Mouse (Mus musculus) stomach, embryonic 16.5 days (tissue): ENCODE data around the gene Nectin4. TPM values are rescaled to one million over a fixed set of nuclear protein-coding genes. Genes with fewer than 3 reads are reported as not detected.
"Not testable (repeated sequence)": the region's sequence is repeated elsewhere in the genome, so short reads cannot be mapped to it uniquely, and the experiment has no call there.

ENCODE experiments used
- ATAC-seq: fragments of 200-750 bp; cut with Nextera tagmentation; 2 replicates; pipeline ENCODE4 v1.8.0; 2017; ENCODE audit warnings: moderate number of reproducible peaks, moderate TSS enrichment; ENCODE audit not compliant: insufficient read depth, low FRiP score
- H3K27ac ChIP-seq: fragments of 300-500 bp; sonication (generic); 2 replicates; pipeline ENCODE4 v1.5.1; 2014; ENCODE audit warnings: low read length
- H3K27me3 ChIP-seq: fragments of 300-500 bp; sonication (generic); 2 replicates; pipeline ENCODE4 v1.6.1; 2014; ENCODE audit warnings: low read length, control low read depth, mixed read lengths; ENCODE audit not compliant: control insufficient read depth, insufficient read depth
- H3K36me3 ChIP-seq: fragments of 300-500 bp; sonication (generic); 2 replicates; pipeline ENCODE4 v1.6.1; 2014; ENCODE audit warnings: low read length; ENCODE audit not compliant: control insufficient read depth, insufficient read depth
- H3K4me1 ChIP-seq: fragments of 300-500 bp; sonication (generic); 2 replicates; pipeline ENCODE4 v1.6.1; 2014; ENCODE audit warnings: low read length, control low read depth, mixed read lengths; ENCODE audit not compliant: control insufficient read depth, insufficient read depth
- H3K4me2 ChIP-seq: fragments of 300-500 bp; sonication (generic); 2 replicates; pipeline ENCODE4 v1.6.1; 2014; ENCODE audit warnings: low read depth, low read length, mixed read lengths
- H3K4me3 ChIP-seq: fragments of 300-500 bp; sonication (generic); replicated peaks from 2 replicates; pipeline ENCODE4 v1.5.1; 2014; ENCODE audit warnings: mild to moderate bottlenecking, low read length
- H3K9ac ChIP-seq: fragments of 300-500 bp; sonication (generic); 2 replicates; pipeline ENCODE4 v1.6.1; 2014; ENCODE audit warnings: low read length
- H3K9me3 ChIP-seq: fragments of 300-500 bp; sonication (generic); replicated peaks from 2 replicates; pipeline ENCODE4 v1.6.1; 2016; ENCODE audit warnings: low read length, control low read depth; ENCODE audit not compliant: control insufficient read depth
- WGBS: fragments of 180-500 bp; shearing (Covaris S2); extraction: QIAGEN DNeasy Blood & Tissue Kit; methylation state at CpG from one replicate; pipeline ENCODE4 v1.1.7; 2014; 5-methylcytosine and 5-hydroxymethylcytosine counted together
- polyA plus RNA-seq: library from polyadenylated mRNA; unstranded; fragments of >200 nt; fragmentation: Nextera tagmentation; extraction: Ambion mirVana; gene quantifications from 2 replicates; pipeline ENCODE4 v1.2.1, GENCODE M21; 2015

Gene Nectin4
- polyA plus RNA-seq: 42.8 and 62.7 TPM in 2 replicates

- H3K4me1 ChIP-seq: peaks cover 21% of the 10 kb centered on the region
- peak; percentile 74 for ATAC-seq
- no peaks in the 10 kb centered on the region for H3K9me3 ChIP-seq
- no peaks in the 10 kb centered on the region for H3K27me3 ChIP-seq
- 29% methylated on average over 20 of the region's 20 CpGs for WGBS
- H3K4me2 ChIP-seq: peak within 1 kb of the TSS; percentile 48
- peak within 1 kb of the TSS; percentile 70 for H3K9ac ChIP-seq
- H3K4me3 ChIP-seq: peak within 1 kb of the TSS; percentile 44
- H3K36me3 ChIP-seq: no peaks in the 10 kb centered on the region
- peak within 1 kb of the TSS; percentile 87 for H3K27ac ChIP-seq
Measured at GRCm38 (mm10) chr1:171369845-171370556, at the start of gene Nectin4. Nectin4 (plus strand) TSS chr1:171370099.

DNA sequence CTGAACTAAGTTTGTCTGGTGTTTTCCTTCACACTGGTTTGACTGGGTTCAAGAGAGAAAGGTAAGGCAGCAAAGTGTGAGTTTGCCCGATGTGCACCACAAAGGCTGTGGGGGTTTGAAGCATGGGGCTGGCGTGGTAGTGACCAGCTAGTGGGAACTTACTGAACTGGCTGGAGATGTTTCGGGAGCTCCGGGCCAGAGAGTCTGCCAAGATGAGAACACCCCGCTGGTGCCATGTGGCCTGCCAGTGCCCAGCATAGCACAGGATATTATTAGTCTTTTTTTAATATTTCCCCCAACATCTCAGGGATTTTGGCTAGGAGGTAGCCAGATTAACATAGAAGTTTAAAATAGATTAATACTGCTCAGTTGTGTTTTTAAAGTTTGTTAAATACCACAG is 49.7 kb upstream of the Nectin4 start:
- no peaks in the 10 kb centered on the region for H3K9me3 ChIP-seq
- H3K4me2 ChIP-seq: 0 out of 2 replicates have a peak overlapping the region, but pooled peaks have one; percentile 19
- H3K27ac ChIP-seq: no peak overlapping the region
- H3K36me3 ChIP-seq: no peaks in the 10 kb centered on the region
- WGBS: 26% methylated on average over 5 of the region's 5 CpGs
- peaks cover 6% of the 10 kb centered on the region; the same call in 1 of the 2 replicates for H3K4me1 ChIP-seq
- H3K4me3 ChIP-seq: 0 out of 2 replicates have a peak overlapping the region, but pooled peaks have one; percentile 8
- no peaks in the 10 kb centered on the region for H3K27me3 ChIP-seq
- no peak for ATAC-seq
- no peak overlapping the region for H3K9ac ChIP-seq

DNA sequence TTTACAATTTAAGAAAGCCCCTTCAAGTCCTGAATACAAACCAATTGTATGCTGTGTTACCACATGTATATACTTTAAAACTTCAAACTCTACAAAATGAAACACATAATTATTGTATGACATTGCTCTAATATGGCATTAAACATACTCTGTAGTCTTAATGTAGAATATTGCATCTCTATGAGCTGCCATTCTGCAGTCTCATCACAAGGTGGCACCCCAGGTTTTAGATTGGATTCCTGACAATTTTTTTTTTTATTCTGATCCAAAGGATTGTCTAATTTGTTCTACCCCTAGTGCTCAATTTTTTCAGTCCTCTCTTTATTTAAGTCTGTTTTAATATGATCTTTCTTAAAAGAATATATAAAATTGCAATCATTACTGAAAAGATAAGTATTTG is 48.5 kb upstream of the Nectin4 start:
- Histone ChIP-seq H3K36me3 (no peaks in the 10 kb centered on the region), H3K4me1 (peaks cover 6% of the 10 kb centered on the region; the same call in 1 of the 2 replicates), H3K27ac (no peak overlapping the region), H3K9ac (no peak overlapping the region), H3K4me2 (no peak overlapping the region), H3K9me3 (no peaks in the 10 kb centered on the region), H3K4me3 (no peak overlapping the region), H3K27me3 (no peaks in the 10 kb centered on the region)
- no peak for ATAC-seq

GRCm38 (mm10) chr1:171322012-171322411 is 47.9 kb upstream of the Nectin4 start:
- Histone ChIP-seq H3K4me1 (peaks cover 6% of the 10 kb centered on the region; the same call in 1 of the 2 replicates), H3K36me3 (no peaks in the 10 kb centered on the region), H3K9ac (no peak overlapping the region), H3K4me2 (no peak overlapping the region), H3K27me3 (no peaks in the 10 kb centered on the region), H3K4me3 (no peak overlapping the region), H3K9me3 (no peaks in the 10 kb centered on the region), H3K27ac (no peak overlapping the region)
- WGBS: 69% methylated on average over 1 of the region's 1 CpGs
- no peak for ATAC-seq

DNA sequence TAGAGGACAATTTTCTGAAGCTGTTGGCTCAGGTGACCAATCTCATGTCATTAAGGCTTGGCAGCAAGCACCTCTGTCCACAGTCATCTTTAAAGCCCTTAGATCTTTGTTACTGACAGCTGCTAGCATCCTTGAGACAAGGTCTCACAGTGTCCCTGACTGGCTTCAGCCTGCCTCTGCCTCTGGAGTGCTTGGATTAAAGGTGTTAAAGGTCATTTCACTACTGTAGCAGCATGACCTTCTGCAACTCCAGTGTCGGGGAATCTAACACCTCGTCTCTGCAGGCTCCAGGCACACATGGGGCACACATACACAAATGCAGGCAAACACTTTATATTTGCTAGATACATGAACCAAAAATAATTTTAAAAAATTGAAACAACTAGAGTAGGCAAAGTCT is 44.3 kb upstream of the Nectin4 start:
- WGBS: 75% methylated on average over 2 of the region's 2 CpGs
- H3K36me3 ChIP-seq: no peaks in the 10 kb centered on the region
- no peak overlapping the region for H3K4me2 ChIP-seq
- H3K27ac ChIP-seq: no peak overlapping the region
- no peaks in the 10 kb centered on the region for H3K27me3 ChIP-seq
- H3K9ac ChIP-seq: no peak overlapping the region
- ATAC-seq: no peak
- H3K9me3 ChIP-seq: no peaks in the 10 kb centered on the region
- no peak overlapping the region for H3K4me3 ChIP-seq
- H3K4me1 ChIP-seq: peaks cover 18% of the 10 kb centered on the region

DNA sequence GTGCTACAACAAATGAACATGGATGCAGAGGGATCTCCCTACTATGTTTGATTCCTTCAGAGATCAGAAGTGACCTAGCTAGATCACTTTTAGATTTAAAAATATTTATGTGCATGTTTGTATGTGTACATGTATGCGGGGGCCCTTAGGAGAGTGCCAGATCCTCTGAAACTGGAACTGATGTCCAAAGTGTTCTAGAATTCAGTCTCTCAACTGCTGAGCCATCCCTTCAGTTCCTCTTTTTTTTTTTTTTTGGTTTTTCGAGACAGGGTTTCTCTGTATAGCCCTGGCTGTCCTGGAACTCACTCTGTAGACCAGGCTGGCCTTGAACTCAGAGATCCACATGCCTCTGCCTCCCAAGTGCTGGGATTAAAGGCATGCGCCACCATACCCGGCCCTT is 43.3 kb upstream of the Nectin4 start:
- H3K36me3 ChIP-seq, H3K4me2 ChIP-seq, H3K27ac ChIP-seq, H3K9ac ChIP-seq, H3K9me3 ChIP-seq, H3K4me3 ChIP-seq, H3K27me3 ChIP-seq, ATAC-seq: not testable (repeated sequence)
- WGBS: 80% methylated on average over 4 of the region's 4 CpGs
- H3K4me1 ChIP-seq: peaks cover 27% of the 10 kb centered on the region

DNA sequence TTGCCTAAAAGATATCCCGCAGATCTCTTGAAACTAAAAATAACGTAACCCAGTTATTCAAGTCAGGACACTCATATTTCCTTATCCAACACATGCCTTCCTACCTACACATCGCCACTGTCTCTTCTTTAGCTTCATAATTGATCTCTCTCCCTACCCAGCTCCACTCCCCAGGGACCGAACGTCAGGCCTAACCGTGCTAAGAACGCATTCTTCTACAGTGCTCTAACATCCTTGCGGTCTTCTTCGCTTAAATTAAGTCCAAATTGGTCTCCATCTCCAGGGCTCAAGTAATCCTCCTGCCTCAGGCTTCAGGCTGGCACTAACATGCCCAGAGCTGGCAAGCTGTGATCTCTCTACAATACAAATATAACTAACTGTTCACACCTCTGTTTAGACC is 41.7 kb upstream of the Nectin4 start:
- Histone ChIP-seq H3K27me3 (no peaks in the 10 kb centered on the region), H3K9ac (peak overlapping the region; percentile 98), H3K36me3 (no peaks in the 10 kb centered on the region), H3K9me3 (no peaks in the 10 kb centered on the region), H3K4me2 (peak overlapping the region; percentile 92), H3K27ac (peak overlapping the region; percentile 99), H3K4me3 (peak overlapping the region; percentile 79), H3K4me1 (peaks cover 27% of the 10 kb centered on the region)
- no peak for ATAC-seq
- 17% methylated on average over 9 of the region's 9 CpGs for WGBS

- H3K9ac ChIP-seq: peak within 1 kb of the TSS; percentile 98
- H3K4me1 ChIP-seq: peaks cover 27% of the 10 kb centered on the region
- no peaks in the 10 kb centered on the region for H3K9me3 ChIP-seq
- peak within 1 kb of the TSS; percentile 79 for H3K4me3 ChIP-seq
- H3K27me3 ChIP-seq: no peaks in the 10 kb centered on the region
- H3K4me2 ChIP-seq: peak within 1 kb of the TSS; percentile 92
- WGBS: under 1% methylated on average over 46 of the region's 48 CpGs
- peak within 1 kb of the TSS; percentile 99 for H3K27ac ChIP-seq
- ATAC-seq: peak; percentile 92
- H3K36me3 ChIP-seq: no peaks in the 10 kb centered on the region
Measured at GRCm38 (mm10) chr1:171328839-171329432, 41.0 kb upstream of the Nectin4 start, which contains the start of gene Dedd. Dedd (plus strand) TSS chr1:171329145.

DNA sequence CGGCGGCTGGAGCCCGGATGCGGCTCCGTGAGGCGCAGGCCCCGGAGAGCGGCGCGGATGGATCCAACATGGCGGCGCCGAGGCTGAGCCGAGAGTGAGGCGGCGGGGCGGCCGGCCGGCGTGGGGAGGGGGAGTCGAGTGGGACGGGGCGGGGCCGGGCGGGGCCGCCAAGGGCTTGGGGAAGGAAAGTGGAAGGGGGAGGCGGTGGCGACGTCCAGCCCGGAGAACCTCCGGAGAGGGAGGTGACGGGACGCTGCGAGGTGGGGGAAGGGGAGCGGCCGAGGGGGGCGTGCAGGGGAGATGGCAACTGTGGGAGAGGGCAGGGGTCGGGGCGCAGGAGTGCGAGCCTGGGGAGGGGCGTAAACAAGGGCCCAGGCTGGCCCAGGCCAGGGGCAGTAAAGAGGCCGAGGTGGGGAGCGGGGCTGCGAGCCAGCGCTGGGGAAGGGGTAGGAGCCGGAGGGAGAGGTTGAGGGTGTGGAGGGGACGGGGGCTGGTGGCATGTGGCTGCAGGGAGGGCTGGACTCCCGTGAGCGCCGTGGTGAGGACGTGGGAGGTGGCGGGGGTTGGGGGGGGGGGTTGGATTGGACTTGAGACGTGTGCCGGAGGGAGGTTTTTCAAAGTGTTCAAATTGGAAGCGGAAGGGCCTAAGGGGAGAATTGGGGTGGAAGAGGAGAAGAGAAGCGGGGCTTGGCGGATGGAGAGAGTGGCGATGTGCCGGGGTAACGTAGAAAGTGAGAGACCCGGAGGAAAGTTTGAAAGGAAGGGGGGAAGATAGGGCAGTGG is 40.3 kb upstream of the Nectin4 start:
- Histone ChIP-seq H3K4me1 (peaks cover 27% of the 10 kb centered on the region), H3K4me2 (peak overlapping the region; percentile 92), H3K27me3 (no peaks in the 10 kb centered on the region), H3K9me3 (no peaks in the 10 kb centered on the region), H3K4me3 (peak overlapping the region; percentile 79), H3K36me3 (no peaks in the 10 kb centered on the region), H3K27ac (peak overlapping the region; percentile 99), H3K9ac (peak overlapping the region; percentile 98)
- under 1% methylated on average over 36 of the region's 61 CpGs for WGBS
- ATAC-seq: peak; percentile 90
